Mouse (Mus musculus): ENCODE data around the gene Gse1.
A peak's percentile ranks its signal among the peaks of the same experiment; 100 is the strongest.
"Not testable (repeated sequence)": the region's sequence is repeated elsewhere in the genome, so short reads cannot be mapped to it uniquely, and the experiment has no call there.

Gene Gse1

GRCm38 (mm10) chr8:120347734-120348341 lies 119.6 kb downstream of the Gse1 start:
- no peak for DNase-seq (ENCODE audit: low spot score)

- DNase-seq (ENCODE audit: low spot score) = no peak
These were observed 120.7 kb downstream of the Gse1 start for GRCm38 (mm10) chr8:120348922-120349321.

- DNase-seq (ENCODE audit: low spot score) = no peak
These were observed 123.2 kb downstream of the Gse1 start for GRCm38 (mm10) chr8:120351332-120352071.

- DNase-seq (ENCODE audit: low spot score) = no peak
These were observed 123.8 kb downstream of the Gse1 start for GRCm38 (mm10) chr8:120352096-120352495.

GRCm38 (mm10) chr8:120356067-120356466 lies 127.8 kb downstream of the Gse1 start:
- no peak for DNase-seq (ENCODE audit: low spot score)

GRCm38 (mm10) chr8:120357504-120357903 lies 129.2 kb downstream of the Gse1 start:
- no peak for DNase-seq (ENCODE audit: low spot score)

GRCm38 (mm10) chr8:120361301-120361700 lies 133.0 kb downstream of the Gse1 start:
- DNase-seq (ENCODE audit: low spot score) = no peak

- DNase-seq (ENCODE audit: low spot score) = peak; percentile 36
These were observed 135.4 kb downstream of the Gse1 start for GRCm38 (mm10) chr8:120363552-120364071.

GRCm38 (mm10) chr8:120364093-120364725 lies 136.0 kb downstream of the Gse1 start:
- DNase-seq (ENCODE audit: low spot score) = peak; percentile 57

- no peak for DNase-seq (ENCODE audit: low spot score)
These were observed 138.6 kb downstream of the Gse1 start for GRCm38 (mm10) chr8:120366840-120367239.

- DNase-seq (ENCODE audit: low spot score) = not testable (repeated sequence)
These were observed 139.9 kb downstream of the Gse1 start for GRCm38 (mm10) chr8:120368191-120368590.

GRCm38 (mm10) chr8:120368814-120369649 lies 140.8 kb downstream of the Gse1 start:
- DNase-seq (ENCODE audit: low spot score) = peak; percentile 70

- no peak for DNase-seq (ENCODE audit: low spot score)
These were observed 141.7 kb downstream of the Gse1 start for GRCm38 (mm10) chr8:120369956-120370355.

GRCm38 (mm10) chr8:120370461-120370860 lies 142.2 kb downstream of the Gse1 start:
- DNase-seq (ENCODE audit: low spot score) = no peak

GRCm38 (mm10) chr8:120371146-120371545 lies 142.9 kb downstream of the Gse1 start:
- no peak for DNase-seq (ENCODE audit: low spot score)

GRCm38 (mm10) chr8:120371725-120372457 lies 143.6 kb downstream of the Gse1 start:
- DNase-seq (ENCODE audit: low spot score) = no peak

- DNase-seq (ENCODE audit: low spot score) = no peak
These were observed 144.4 kb downstream of the Gse1 start for GRCm38 (mm10) chr8:120372684-120373083.

GRCm38 (mm10) chr8:120373621-120374020 lies 145.4 kb downstream of the Gse1 start:
- DNase-seq (ENCODE audit: low spot score) = no peak

GRCm38 (mm10) chr8:120374070-120374469 lies 145.8 kb downstream of the Gse1 start:
- DNase-seq (ENCODE audit: low spot score) = peak; percentile 52

- DNase-seq (ENCODE audit: low spot score) = no peak
These were observed 146.3 kb downstream of the Gse1 start for GRCm38 (mm10) chr8:120374514-120374913.

- no peak for DNase-seq (ENCODE audit: low spot score)
These were observed 146.9 kb downstream of the Gse1 start for GRCm38 (mm10) chr8:120375170-120375569.

Data from urinary bladder, postnatal 25 days (tissue).